Mouse (Mus musculus): ENCODE results near the gene Arhgef10l.

Gene Arhgef10l

DNA sequence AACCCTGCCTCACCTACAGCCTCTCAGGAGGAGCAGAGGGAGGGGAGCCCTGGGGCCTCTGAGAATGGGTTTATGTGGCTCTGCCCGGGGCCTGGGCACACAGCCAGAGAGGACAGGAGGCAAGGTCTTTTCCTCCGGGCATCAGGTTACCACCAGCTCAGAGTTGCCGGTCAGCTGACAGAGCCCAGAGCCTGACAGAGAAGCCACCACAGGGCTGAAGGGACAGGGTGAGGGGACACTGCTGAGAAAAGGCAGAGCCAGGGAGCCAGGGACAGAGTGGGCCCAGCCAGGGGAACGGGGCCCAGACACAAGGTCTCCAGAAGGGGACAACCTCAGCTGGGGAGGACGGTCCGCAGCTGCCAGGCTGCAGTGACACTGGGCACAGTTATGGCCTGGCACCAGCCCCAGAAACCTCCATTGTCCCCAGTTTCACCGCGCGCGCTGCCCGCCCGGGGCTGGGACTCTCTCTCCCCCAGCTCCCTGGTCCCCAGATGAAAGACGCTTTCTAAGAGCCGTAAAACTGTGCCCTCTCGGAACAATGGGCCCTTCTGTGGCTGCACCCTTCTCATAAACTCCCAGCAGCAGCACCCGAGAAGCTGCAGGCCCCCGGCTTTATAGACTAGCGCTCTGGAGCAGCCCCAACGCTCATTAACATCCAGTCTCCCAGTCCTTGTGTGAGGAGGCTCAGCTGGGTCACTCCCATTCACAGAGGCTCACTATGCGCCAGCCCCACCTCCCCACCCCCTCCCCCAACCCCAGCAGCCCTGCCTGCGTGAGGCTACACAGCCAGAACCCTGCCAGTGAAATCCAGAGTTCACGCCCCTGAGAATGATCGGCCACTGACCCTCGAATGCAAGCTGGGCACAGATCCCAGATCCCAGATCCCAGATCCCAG lies 7.9 kb downstream of the Arhgef10l start:
- no peak for DNase-seq (ENCODE audit: low read depth)

- no peak for DNase-seq (ENCODE audit: low read depth)
These were observed 9.3 kb downstream of the Arhgef10l start for GRCm38 (mm10) chr4:140656529-140656928.

GRCm38 (mm10) chr4:140654798-140655197 lies 11.0 kb downstream of the Arhgef10l start:
- DNase-seq (ENCODE audit: low read depth): no peak

DNA sequence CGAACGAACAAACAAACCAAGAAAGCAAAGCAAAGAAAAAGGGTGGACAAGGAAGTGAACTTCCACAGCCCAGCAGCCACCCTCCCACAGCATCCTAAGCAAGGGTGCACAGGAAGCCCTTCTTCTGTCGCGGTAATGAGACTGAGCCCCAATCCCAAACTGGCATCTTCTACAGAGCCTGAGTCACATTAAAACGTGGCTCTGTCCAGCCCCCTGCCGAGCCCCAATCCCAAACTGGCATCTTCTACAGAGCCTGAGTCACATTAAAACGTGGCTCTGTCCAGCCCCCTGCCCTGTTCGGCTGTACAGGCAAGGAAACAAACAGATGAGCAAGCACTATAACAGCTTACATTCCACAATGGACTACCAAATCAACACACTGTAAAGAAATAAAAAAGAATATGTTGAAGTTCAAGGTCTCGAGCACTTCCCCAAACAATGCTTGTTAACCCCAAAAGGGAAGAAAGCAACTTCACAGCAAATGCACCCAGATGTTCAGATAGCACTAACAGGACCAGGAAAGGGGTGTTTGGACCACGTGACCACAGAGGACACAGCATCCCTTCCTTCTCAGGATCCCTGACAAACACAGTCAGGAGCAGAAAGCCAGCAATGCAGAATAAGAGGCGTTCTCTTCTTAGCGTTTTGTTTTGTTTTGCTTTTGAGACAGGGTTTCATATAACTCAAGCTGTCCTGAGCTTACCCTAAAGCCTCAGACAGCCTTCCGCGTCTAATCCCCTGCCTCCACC lies 11.8 kb downstream of the Arhgef10l start:
- DNase-seq (ENCODE audit: low read depth): no peak

GRCm38 (mm10) chr4:140649731-140650130 lies 16.1 kb downstream of the Arhgef10l start:
- DNase-seq (ENCODE audit: low read depth): no peak

GRCm38 (mm10) chr4:140649207-140649591 lies 16.6 kb downstream of the Arhgef10l start:
- no peak for DNase-seq (ENCODE audit: low read depth)

- DNase-seq (ENCODE audit: low read depth): no peak
These were observed 17.2 kb downstream of the Arhgef10l start for GRCm38 (mm10) chr4:140648443-140649206.

- DNase-seq (ENCODE audit: low read depth): no peak
These were observed 17.9 kb downstream of the Arhgef10l start for GRCm38 (mm10) chr4:140647711-140648421.

DNA sequence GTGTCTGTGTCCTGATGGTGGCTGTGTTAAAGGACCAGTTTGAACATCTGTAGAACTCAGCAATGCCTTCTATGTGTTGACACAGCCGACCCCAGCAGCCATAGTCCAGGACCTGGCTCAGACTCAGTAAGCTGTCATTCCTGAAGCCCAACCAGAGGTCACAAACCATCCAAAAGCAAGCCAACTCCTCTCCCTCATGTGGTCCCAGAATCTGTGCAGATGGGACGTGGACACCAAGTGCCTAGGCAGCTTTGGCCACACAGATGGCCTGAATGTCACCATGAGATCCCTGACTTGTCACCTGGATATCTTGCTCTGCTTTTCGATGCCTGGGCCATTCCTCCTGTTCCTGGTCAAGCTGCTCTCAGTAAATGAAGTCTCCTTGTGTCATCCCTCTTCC lies 20.2 kb downstream of the Arhgef10l start:
- no peak for DNase-seq (ENCODE audit: low read depth)

DNA sequence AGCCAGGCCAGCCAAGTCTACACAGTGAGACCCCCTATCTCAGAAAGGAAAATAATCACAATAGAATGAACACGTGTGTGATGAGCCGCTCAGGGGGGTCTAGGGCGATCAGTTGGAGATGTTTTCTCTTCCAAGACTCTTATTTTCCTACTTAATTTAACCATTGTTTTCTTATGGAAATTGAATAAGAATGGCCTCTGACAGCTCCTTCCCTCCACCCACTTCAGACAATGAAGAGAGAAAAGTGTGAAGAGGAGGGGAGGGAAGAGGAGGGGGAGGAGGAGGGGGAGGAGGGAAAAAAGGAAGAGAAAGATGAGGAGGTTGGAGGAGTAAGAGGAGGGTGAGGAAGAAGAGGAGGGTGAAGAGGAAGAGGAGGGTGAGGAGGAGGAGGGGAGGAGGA lies 21.1 kb downstream of the Arhgef10l start:
- no peak for DNase-seq (ENCODE audit: low read depth)

DNA sequence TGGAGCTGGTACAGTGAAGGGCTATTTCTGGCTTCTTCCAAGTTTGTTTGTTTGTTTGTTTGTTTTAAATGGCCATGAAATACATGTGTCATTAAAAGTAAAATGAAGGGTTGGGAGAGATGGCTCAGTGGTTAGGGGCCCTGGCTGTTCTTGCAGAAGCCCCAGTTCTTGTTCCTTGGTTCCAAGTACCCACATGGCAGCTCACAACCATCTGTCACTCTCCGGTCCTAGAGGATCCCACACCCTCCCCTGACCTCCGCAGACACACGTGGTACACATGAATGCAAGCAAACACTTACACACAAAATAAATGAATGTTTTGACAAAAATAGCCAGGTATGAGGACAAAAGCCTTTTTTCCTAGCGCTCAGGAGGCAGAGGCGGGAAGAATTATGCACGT lies 21.5 kb downstream of the Arhgef10l start:
- DNase-seq (ENCODE audit: low read depth): no peak

- no peak for DNase-seq (ENCODE audit: low read depth)
These were observed 23.4 kb downstream of the Arhgef10l start for GRCm38 (mm10) chr4:140642378-140642777.

DNA sequence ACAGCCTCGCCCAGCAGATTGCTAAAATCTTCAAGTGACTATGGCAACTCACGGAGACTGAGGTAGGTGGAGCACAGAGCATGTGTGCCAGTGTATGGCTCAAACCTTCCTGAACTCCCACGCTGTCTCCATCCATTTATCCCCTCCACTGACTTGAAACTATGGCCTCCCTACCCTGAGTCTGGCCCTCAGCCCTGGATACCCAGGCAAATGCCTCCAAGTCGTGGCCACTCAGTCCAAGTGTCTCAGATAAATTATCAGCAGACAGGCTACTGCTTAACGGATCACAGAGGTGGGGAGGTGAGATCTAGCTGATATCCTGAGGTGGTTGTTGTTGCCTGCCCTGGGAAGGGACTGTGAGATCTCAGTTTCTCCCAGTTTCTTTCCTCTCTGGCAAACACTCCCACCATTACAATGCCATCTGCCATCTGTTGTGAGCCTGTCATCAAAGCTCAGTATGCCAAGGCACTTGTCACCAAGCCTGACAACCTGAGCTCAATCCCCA lies 24.3 kb downstream of the Arhgef10l start:
- DNase-seq (ENCODE audit: low read depth): no peak

GRCm38 (mm10) chr4:140640668-140641067 lies 25.1 kb downstream of the Arhgef10l start:
- DNase-seq (ENCODE audit: low read depth): no peak

GRCm38 (mm10) chr4:140640242-140640523 lies 25.6 kb downstream of the Arhgef10l start:
- no peak for DNase-seq (ENCODE audit: low read depth)

GRCm38 (mm10) chr4:140639431-140640241 lies 26.2 kb downstream of the Arhgef10l start:
- no peak for DNase-seq (ENCODE audit: low read depth)

- no peak for DNase-seq (ENCODE audit: low read depth)
These were observed 27.2 kb downstream of the Arhgef10l start for GRCm38 (mm10) chr4:140638591-140638990.

- no peak for DNase-seq (ENCODE audit: low read depth)
These were observed 28.5 kb downstream of the Arhgef10l start for GRCm38 (mm10) chr4:140637269-140637668.

- DNase-seq (ENCODE audit: low read depth): no peak
These were observed 29.4 kb downstream of the Arhgef10l start for GRCm38 (mm10) chr4:140636312-140636996.

DNA sequence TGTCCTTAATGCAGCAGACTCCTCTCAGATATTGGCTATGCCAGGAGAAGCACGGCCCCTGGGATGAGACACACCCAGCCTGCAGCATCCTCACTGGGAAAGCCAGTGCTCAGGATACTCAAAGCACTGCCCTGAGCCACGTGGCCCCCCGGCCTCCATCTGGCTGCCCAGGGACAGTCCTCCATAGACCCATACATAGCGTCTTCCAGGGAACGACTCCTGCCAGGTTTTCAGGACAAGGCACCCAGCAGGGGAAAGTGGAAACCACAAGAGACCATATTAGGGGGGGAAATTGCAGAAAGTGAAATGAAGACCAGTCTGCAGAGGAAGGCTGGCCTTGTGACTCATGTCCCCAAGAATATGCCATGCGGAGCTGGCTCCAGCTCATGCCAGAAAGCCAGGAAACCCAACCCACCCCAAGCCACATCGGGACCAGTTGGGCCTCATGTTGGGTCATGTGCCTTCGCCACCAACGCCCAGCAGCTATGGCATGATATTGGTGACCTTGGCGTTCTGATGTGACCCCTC lies 30.9 kb downstream of the Arhgef10l start:
- no peak for DNase-seq (ENCODE audit: low read depth)

All from c-Kit-positive CD71-negative TER-119-negative erythroid progenitor cells, embryonic 14.5 days (primary cell).